Mouse (Mus musculus) liver, adult 2 months (tissue): ENCODE measurements around the gene Fbxl8. TPM values are rescaled to one million over a fixed set of nuclear protein-coding genes. Genes with fewer than 3 reads are reported as not detected.

Source experiments
- DNase-seq: peaks from one replicate; pipeline ENCODE4 v3.0.0-alpha.2; 2011; ENCODE audit warnings: low read depth, low spot score; ENCODE audit errors: extremely low read depth
- H3K27ac ChIP-seq: fragments of 200-500 bp; replicated peaks from 2 replicates; pipeline ENCODE4 v1.5.1; 2012; ENCODE audit warnings: low read depth, mild to moderate bottlenecking, control low read depth, inconsistent platforms, low read length; ENCODE audit not compliant: insufficient read depth
- H3K27me3 ChIP-seq: fragments of 200-500 bp; 2 replicates; pipeline ENCODE4 v1.6.1; 2012; ENCODE audit warnings: mild to moderate bottlenecking, moderate library complexity, low read length, inconsistent platforms; ENCODE audit not compliant: control insufficient read depth, insufficient read depth
- H3K36me3 ChIP-seq: fragments of 200-500 bp; 2 replicates; pipeline ENCODE4 v1.6.1; 2012; ENCODE audit warnings: low read length, inconsistent platforms; ENCODE audit not compliant: control insufficient read depth, insufficient read depth
- H3K4me1 ChIP-seq: fragments of 200-500 bp; 2 replicates; pipeline ENCODE4 v1.6.1; 2011; ENCODE audit warnings: low read length; ENCODE audit not compliant: control insufficient read depth, insufficient read depth
- H3K4me3 ChIP-seq: fragments of 200-500 bp; 2 replicates; pipeline ENCODE4 v1.5.1; 2011; ENCODE audit warnings: low read depth, mild to moderate bottlenecking, control low read depth, low read length, moderate library complexity; ENCODE audit not compliant: insufficient read depth
- H3K79me2 ChIP-seq: fragments of 200-500 bp; 2 replicates; pipeline ENCODE4 v1.6.1; 2012; ENCODE audit warnings: inconsistent platforms, mild to moderate bottlenecking, low read length, moderate library complexity; ENCODE audit not compliant: control insufficient read depth, insufficient read depth
- H3K9ac ChIP-seq: fragments of 200-500 bp; 2 replicates; pipeline ENCODE4 v1.6.1; 2012; ENCODE audit warnings: low read depth, mild to moderate bottlenecking, control low read depth, inconsistent platforms, low read length
- CTCF ChIP-seq: fragments of 200-500 bp; IDR thresholded peaks from 2 replicates; pipeline ENCODE4 v1.5.1; 2011; ENCODE audit warnings: low read depth, low read length, control low read depth
- POLR2A ChIP-seq: fragments of 200-500 bp; IDR thresholded peaks from 2 replicates; pipeline ENCODE4 v1.6.1; 2011; ENCODE audit warnings: low read length, control low read depth; ENCODE audit not compliant: insufficient read depth; ENCODE audit errors: extremely low read depth
- WGBS: fragments of 180-500 bp; shearing (Covaris S2); methylation state at CpG from one replicate; pipeline ENCODE4 v1.1.7; 2018; 5-methylcytosine and 5-hydroxymethylcytosine counted together
- polyA plus RNA-seq: library from polyadenylated mRNA; depleted of rRNA; stranded (reverse); fragments of >200 nt; gene quantifications from 2 replicates; pipeline ENCODE4 v1.2.3, GENCODE M21; 2012
- total RNA-seq: library from RNA; depleted of rRNA; stranded (reverse); fragments of >200 nt; gene quantifications from 2 replicates; pipeline ENCODE4 v1.2.3, GENCODE M21; 2014

Fbxl8 gene
- total and polyA plus RNA-seq, 2 experiments: 1.9 to 7.3 TPM

GRCm38 (mm10) chr8:105303396-105303795 is 38.9 kb downstream of the Fbxl8 start:
- no peaks in the 10 kb centered on the region for H3K27me3 ChIP-seq
- no peak for TF ChIP-seq POLR2A
- no peak for TF ChIP-seq CTCF
- peaks cover 19% of the 10 kb centered on the region for H3K36me3 ChIP-seq
- peaks cover 2% of the 10 kb centered on the region for H3K79me2 ChIP-seq
- H3K9ac ChIP-seq: no peak overlapping the region
- DNase-seq: no peak
- H3K4me1 ChIP-seq: peaks cover 12% of the 10 kb centered on the region
- no peak overlapping the region for H3K4me3 ChIP-seq
- 79% methylated on average over 8 of the region's 8 CpGs for WGBS
- H3K27ac ChIP-seq: no peak overlapping the region

GRCm38 (mm10) chr8:105303874-105304273 is 39.4 kb downstream of the Fbxl8 start:
- no peak overlapping the region for H3K9ac ChIP-seq
- TF ChIP-seq POLR2A (no peak), CTCF (no peak)
- peaks cover 7% of the 10 kb centered on the region for H3K4me1 ChIP-seq
- H3K4me3 ChIP-seq: no peak overlapping the region
- no peaks in the 10 kb centered on the region for H3K27me3 ChIP-seq
- no peaks in the 10 kb centered on the region; the same call in 1 of the 2 replicates for H3K79me2 ChIP-seq
- peaks cover 19% of the 10 kb centered on the region for H3K36me3 ChIP-seq
- no peak for DNase-seq
- WGBS: 77% methylated on average over 9 of the region's 9 CpGs
- no peak overlapping the region for H3K27ac ChIP-seq

DNA sequence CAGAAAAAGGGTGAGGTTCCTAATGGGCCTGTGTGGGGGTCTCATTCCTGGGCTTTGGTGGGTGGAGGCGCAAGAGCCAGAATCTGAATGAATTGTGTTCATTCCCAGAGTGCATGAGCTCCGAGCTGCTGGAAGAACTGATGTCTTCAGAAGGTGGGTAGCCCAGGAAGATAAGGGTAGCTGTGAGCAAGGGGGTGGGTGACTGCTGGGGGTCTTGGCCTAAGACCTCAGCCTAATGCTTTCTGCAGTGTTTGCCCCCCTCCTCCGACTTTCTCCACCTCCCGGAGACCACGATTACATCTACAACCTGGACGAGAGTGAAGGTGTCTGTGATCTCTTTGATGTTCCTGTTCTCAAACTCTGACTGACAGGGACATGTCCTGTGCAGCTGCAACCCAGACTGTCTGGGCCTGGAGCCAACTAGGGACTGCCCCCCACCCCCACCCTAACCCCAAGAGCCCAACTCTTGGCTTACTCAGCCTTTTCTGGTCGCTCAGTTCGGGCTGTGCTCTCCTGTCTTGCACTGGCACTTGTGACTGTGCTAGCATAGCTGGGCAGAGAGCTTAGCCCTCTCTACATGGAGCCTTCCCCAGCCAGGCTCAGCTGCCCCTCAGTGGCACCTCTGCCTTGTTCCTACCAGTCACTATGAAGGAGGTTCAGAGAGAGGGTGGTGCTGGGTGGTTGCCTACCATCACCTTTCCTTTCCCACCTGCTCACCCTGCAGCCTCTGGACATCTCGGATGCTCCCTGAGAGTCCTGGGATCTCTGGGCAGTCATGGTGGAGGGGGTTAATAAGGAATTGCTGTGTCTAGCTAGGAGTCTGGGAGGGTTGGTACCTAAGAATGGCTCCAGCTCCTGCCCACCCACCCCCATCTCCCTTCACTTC is 40.1 kb downstream of the Fbxl8 start:
- Histone ChIP-seq H3K4me1 (peaks cover 5% of the 10 kb centered on the region), H3K9ac (no peak overlapping the region), H3K79me2 (no peaks in the 10 kb centered on the region), H3K4me3 (no peak overlapping the region), H3K27me3 (no peaks in the 10 kb centered on the region), H3K27ac (no peak overlapping the region), H3K36me3 (peaks cover 17% of the 10 kb centered on the region)
- TF ChIP-seq POLR2A (no peak), CTCF (no peak)
- no peak for DNase-seq
- WGBS: 49% methylated on average over 9 of the region's 9 CpGs

DNA sequence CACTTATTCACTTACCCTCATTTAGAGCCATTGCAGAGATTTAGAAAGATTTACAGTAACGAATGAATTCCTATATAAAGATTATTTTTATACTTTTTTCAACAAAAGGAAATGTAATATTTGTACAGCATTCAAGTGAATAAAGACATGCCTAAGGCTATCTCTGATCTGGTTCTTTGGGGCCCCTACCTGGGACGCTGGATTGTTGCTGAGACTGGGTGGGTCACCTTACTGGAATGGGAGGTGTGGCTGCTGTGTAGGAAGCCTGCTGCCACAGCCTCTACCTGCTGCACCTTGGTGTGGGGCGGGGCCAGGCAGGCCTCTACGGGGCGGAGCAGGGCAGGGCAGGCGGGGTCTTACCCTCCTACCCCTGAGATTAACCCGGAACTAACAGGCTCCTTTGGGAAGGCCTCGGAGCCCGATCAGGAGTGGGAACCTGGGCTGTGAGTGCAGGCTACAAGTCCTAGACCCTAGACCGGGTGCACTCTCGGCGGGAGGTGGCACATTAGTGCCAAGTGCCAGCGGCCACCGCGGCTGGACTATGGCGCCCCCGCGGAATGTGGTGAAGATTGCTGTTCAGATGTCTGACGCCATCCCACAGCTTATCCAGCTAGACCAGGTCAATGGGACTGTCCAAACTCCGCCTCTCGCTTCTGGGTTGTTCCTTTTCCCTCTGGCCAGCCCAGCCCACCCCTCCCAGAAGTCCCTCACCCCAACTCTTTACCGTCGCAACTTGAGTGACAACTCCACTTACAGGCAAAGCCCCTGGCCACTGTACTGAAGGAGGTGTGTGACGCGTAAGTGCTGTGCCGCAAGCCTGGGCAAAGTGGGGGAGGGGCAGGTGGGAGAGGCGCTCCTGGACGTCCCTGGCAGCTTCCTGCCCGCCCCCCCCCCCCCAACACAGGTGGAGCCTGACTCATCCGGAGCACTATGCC is 41.0 kb downstream of the Fbxl8 start, which contains the start of gene Elmo3:
Gene Elmo3 (plus strand): TSS at position 391 of the 935 bp plus-strand sequence.
- Histone ChIP-seq H3K9ac (peak within 1 kb of the TSS; percentile 88), H3K4me3 (peak within 1 kb of the TSS; percentile 85), H3K27ac (peak within 1 kb of the TSS; percentile 90), H3K4me1 (peaks cover 5% of the 10 kb centered on the region), H3K36me3 (peaks cover 17% of the 10 kb centered on the region), H3K27me3 (no peaks in the 10 kb centered on the region), H3K79me2 (no peaks in the 10 kb centered on the region)
- 7% methylated on average over 30 of the region's 30 CpGs for WGBS
- peak; percentile 74 for DNase-seq
- TF ChIP-seq CTCF (no peak), POLR2A (peak; percentile 81)

- H3K4me1 ChIP-seq: peaks cover 5% of the 10 kb centered on the region
- no peaks in the 10 kb centered on the region for H3K79me2 ChIP-seq
- DNase-seq: no peak
- H3K4me3 ChIP-seq: peak overlapping the region; percentile 85; the same call in 1 of the 2 replicates
- 37% methylated on average over 5 of the region's 5 CpGs for WGBS
- H3K9ac ChIP-seq: peak overlapping the region; percentile 88
- H3K36me3 ChIP-seq: peaks cover 16% of the 10 kb centered on the region
- TF ChIP-seq CTCF (no peak), POLR2A (no peak)
- H3K27ac ChIP-seq: no peak overlapping the region
- no peaks in the 10 kb centered on the region for H3K27me3 ChIP-seq
Measured at GRCm38 (mm10) chr8:105306146-105306691, 41.8 kb downstream of the Fbxl8 start.
